Mouse (Mus musculus) right cerebral cortex, adult 2 months (tissue): ENCODE data around the gene Commd7.

Source experiments
- DNase-seq, 2 experiments: peaks; one replicate each; pipeline ENCODE4 v3.0.0; 2021 to 2022; ENCODE audit warnings: low spot score in 2 of 2

Commd7 gene

GRCm38 (mm10) chr2:153586515-153587174 lies 45.9 kb downstream of the Commd7 start:
- DNase-seq: peak; percentile 85 to 90

DNA sequence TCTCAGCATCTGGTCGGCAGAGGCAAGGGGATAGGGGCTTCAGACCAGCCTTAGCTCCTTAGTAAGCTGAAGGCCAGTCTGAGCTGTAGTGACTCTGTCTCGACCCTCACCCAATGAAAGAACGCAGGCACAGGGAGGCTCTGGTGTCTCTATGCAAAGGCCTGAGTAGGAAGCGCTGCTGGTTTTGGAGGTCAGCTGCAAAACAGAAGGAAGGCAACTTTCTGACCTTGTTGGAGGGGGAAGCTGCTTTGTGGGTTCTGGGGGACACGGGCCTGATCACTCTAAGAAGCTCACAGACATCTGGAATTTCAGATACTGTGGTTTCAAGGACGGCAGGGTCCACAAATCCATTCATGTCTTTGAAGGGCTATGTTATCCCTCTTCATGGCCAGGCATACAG lies 46.6 kb downstream of the Commd7 start:
- DNase-seq: no peak

DNA sequence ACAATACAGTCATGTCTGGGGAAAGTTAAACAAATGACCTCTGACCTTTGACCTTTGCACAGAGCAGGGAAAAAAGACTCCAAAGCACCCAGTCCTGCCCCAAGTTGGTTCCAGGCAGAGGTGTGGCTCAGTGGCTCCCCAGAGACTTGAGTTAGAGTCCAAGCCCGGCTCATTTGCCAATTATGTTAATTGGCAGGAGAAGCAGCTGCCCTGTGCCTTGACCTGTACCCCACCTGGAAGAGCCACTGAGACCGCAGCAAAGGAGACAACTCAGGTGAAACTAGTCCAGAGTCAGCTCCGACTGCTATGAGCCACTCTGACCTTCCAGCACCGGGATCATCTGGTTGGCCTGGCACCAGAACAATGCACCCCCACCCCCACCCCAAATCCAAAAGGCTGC lies 48.2 kb downstream of the Commd7 start:
- no peak for DNase-seq

DNA sequence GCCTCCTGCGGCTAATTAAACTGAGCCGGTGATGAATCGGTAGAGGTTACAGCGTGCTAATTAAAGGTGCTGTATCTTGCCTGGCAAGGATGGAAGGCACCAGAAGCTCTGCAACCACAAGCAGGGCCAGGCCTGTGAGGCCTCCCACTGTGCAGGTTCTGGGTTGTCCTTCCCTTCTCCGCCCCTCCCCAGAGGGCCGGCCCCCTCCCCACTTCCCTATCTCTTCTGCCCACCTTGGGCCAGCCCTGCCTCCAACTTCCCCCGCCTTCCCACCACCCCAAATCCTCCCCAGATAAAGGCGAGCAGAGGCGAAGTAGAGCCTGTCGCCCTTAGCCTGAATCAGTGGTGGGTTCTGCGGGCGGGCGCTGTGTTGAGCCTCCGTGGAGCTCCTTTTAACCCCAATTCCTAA lies 48.9 kb downstream of the Commd7 start:
- DNase-seq: no peak

- DNase-seq: no peak
Measured at GRCm38 (mm10) chr2:153582876-153583585, 49.5 kb downstream of the Commd7 start.

- no peak for DNase-seq
Measured at GRCm38 (mm10) chr2:153581416-153581815, 51.2 kb downstream of the Commd7 start.

DNA sequence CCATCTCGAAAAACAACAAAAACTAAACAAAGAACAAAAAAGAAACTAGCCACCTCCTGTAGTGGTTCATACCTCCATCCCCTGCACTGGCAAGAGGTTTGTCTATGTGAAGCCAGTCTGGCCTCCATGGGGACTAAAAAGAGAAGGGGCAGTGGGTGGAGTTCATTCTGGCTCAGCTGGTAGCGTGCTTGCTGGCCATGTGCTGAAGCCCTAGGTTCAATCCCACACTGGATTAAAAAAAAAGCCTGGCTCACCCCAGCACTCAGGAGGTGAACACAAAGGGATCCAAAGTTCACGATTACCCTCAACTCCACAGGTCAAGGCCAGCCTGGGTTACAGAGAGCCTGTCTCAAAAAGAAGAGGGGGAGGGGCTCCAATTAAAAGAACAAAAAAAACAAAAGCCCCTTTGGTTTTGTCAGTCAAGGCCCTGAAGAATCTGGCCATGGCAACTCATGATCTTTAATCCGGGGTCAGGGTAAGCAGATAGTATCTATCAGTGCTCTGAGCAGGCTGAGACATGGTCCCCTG lies 52.1 kb downstream of the Commd7 start:
- DNase-seq: no peak

DNA sequence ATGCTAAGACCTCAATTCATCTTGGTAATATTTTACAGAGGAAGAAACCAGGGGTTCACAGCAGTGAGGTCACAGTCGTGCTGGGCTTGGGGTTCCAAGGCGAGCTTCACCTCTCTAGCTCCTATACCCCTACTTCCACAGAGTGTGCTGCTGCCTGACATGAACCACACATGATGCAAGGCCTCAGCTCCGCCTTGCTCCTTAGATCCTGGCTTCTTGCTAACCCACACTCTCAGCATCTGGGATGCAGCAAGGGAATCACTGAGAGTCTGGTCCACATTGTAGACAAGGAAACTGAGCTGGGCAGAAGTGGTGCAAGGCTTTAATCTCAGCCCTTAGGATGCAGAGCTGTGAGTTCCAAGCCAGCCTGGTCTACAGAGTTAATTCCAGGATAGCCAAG lies 52.5 kb downstream of the Commd7 start:
- DNase-seq: no peak

- DNase-seq: no peak
Measured at GRCm38 (mm10) chr2:153577122-153577521, 55.5 kb downstream of the Commd7 start.

DNA sequence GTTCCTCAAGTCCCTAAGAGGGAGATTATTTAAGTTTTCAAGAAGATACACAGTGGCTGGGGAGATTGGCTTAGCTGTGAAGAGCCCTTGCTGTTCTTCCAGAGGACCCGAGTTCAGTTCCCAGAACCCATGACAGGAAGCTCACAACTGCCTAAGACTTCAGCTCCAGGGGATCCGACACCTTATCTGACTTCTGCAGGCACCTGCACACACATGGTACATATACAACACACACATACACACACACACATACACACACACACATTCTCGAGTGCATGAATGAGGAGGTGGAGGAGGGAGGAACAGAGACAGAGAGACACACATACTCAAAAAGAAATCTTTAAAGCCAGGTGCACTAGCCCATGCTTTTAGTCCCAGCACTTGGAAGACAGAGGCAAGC lies 56.4 kb downstream of the Commd7 start:
- DNase-seq: no peak

DNA sequence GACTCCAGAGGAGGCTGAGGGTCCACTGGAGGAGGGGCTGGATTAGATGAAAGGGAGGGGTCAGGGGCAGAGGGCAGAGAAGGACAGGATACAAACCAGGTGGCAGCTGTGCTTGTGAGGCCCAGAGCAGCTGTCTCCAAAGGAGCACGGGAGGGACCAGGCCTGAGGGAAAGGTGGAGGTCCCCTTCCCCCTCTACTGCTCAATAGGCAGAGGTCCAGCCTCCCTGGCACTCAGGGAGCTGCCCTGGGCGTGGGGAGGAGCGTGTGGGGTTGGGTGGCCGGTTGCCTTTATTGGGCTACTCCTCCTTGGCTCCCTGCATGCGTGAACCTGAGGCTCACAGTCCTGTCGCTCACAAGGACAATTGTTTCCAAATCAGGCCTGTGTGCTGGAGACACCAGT lies 57.0 kb downstream of the Commd7 start:
- no peak for DNase-seq

DNA sequence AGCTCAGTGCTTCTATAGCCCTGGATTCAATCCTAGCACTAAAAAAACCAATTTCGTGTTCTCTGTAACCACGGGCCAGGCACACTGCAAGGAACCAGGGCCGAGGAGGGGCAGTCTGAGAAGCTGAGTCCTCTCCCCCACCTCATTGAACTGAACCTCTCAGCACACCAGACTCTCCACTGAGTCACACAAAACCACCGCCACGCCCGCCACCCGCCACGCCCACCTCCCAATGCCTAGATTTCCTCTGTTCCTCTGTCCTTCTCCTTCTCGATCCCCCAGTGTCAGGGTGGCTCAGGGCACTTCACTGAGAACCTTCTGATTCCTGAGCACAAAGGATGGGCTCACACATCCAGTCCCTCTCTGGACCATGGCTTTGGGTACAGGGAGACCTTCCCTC lies 59.5 kb downstream of the Commd7 start:
- DNase-seq: no peak

DNA sequence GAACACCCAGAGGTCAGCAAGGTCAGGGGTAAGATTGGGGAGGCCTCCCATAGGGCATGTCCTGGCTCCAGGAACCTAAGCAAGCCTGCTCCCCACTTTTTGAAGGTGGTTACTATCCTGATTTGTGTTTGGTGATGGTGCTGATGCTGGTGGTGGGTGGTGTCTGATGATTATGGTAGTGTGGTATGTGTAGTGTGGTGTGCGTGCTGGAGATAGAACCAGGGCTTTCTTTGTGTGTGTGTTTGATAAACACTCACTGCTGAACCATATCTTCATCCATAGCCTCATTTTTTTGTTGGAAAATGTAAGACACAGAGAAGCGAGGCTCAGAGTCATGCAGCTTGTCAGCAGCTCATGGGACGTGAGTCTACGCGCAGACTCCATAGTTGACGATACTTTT lies 64.0 kb downstream of the Commd7 start:
- DNase-seq: no peak

- DNase-seq: no peak
Measured at GRCm38 (mm10) chr2:153568013-153568412, 64.6 kb downstream of the Commd7 start.
